Mouse (Mus musculus): Measurements from ENCODE around the gene Fosb. TPM values are rescaled to one million over a fixed set of nuclear protein-coding genes. Genes with fewer than 3 reads are reported as not detected.

Gene Fosb
- polyA plus RNA-seq, 1 experiment from 2014 or later: 0.07 TPM

- ATAC-seq (ENCODE audit: insufficient number of reproducible peaks, insufficient read depth, low FRiP score, low read depth): no peak
- H3K27me3 ChIP-seq (ENCODE audit: control insufficient read depth, insufficient read depth, low read length): no peaks in the 10 kb centered on the region
- no peak overlapping the region for H3K4me3 ChIP-seq (ENCODE audit: low read depth, low read length)
- 74% methylated on average over 7 of the region's 7 CpGs for WGBS
- no peak overlapping the region for H3K27ac ChIP-seq (ENCODE audit: low read length)
- no peaks in the 10 kb centered on the region for H3K36me3 ChIP-seq (ENCODE audit: control insufficient read depth, insufficient read depth, low read length)
- no peak overlapping the region for H3K4me2 ChIP-seq (replicated peaks; ENCODE audit: low read depth, low read length)
- no peak overlapping the region for H3K9ac ChIP-seq (replicated peaks; ENCODE audit: low read depth, low read length)
- 0 out of 2 replicates have a peak, but pooled peaks cover 3% of the 10 kb centered on the region for H3K4me1 ChIP-seq (ENCODE audit: control insufficient read depth, insufficient read depth, low read length)
- no peaks in the 10 kb centered on the region for H3K9me3 ChIP-seq (ENCODE audit: control insufficient read depth, low read depth, low read length)
These were observed 8.8 kb upstream of the Fosb start for GRCm38 (mm10) chr7:19318676-19319075.

DNA sequence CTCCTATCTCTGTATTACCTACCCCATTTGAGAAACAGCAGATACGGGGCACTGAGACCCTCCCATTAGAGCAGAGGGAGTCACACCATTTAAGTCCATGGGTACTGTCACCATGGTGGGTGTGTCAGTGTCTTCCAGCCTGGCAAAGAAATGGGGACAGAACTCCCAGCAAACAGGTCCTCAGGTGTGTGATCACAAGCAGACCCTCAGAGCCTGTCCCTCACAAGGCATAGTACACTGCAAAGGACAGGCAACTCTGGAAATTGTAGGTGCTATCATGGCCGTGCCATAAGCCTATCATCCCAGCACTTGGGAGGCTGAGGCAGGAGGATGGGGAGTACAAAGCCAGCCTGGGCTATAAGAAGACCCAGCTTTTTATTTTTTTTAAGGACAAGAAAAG lies 8.3 kb upstream of the Fosb start:
- ATAC-seq (ENCODE audit: insufficient number of reproducible peaks, insufficient read depth, low FRiP score, low read depth): no peak
- no peak overlapping the region for H3K4me2 ChIP-seq (replicated peaks; ENCODE audit: low read depth, low read length)
- H3K9ac ChIP-seq (replicated peaks; ENCODE audit: low read depth, low read length): no peak overlapping the region
- 79% methylated on average over 2 of the region's 2 CpGs for WGBS
- H3K4me1 ChIP-seq (ENCODE audit: control insufficient read depth, insufficient read depth, low read length): 0 out of 2 replicates have a peak, but pooled peaks cover 3% of the 10 kb centered on the region
- H3K4me3 ChIP-seq (ENCODE audit: low read depth, low read length): no peak overlapping the region
- no peak overlapping the region for H3K27ac ChIP-seq (ENCODE audit: low read length)
- no peaks in the 10 kb centered on the region for H3K36me3 ChIP-seq (ENCODE audit: control insufficient read depth, insufficient read depth, low read length)
- no peaks in the 10 kb centered on the region for H3K27me3 ChIP-seq (ENCODE audit: control insufficient read depth, insufficient read depth, low read length)
- no peaks in the 10 kb centered on the region for H3K9me3 ChIP-seq (ENCODE audit: control insufficient read depth, low read depth, low read length)

GRCm38 (mm10) chr7:19316451-19317161 lies 6.8 kb upstream of the Fosb start:
- no peak overlapping the region for H3K4me2 ChIP-seq (replicated peaks; ENCODE audit: low read depth, low read length)
- WGBS: 46% methylated on average over 14 of the region's 14 CpGs
- H3K4me1 ChIP-seq (ENCODE audit: control insufficient read depth, insufficient read depth, low read length): 0 out of 2 replicates have a peak, but pooled peaks cover 3% of the 10 kb centered on the region
- no peak overlapping the region for H3K27ac ChIP-seq (ENCODE audit: low read length)
- no peaks in the 10 kb centered on the region for H3K27me3 ChIP-seq (ENCODE audit: control insufficient read depth, insufficient read depth, low read length)
- ATAC-seq (ENCODE audit: insufficient number of reproducible peaks, insufficient read depth, low FRiP score, low read depth): no peak
- no peak overlapping the region for H3K4me3 ChIP-seq (ENCODE audit: low read depth, low read length)
- H3K9me3 ChIP-seq (ENCODE audit: control insufficient read depth, low read depth, low read length): no peaks in the 10 kb centered on the region
- no peaks in the 10 kb centered on the region for H3K36me3 ChIP-seq (ENCODE audit: control insufficient read depth, insufficient read depth, low read length)
- H3K9ac ChIP-seq (replicated peaks; ENCODE audit: low read depth, low read length): no peak overlapping the region

- 38% methylated on average over 5 of the region's 5 CpGs for WGBS
- H3K9me3 ChIP-seq (ENCODE audit: control insufficient read depth, low read depth, low read length): no peaks in the 10 kb centered on the region
- no peak overlapping the region for H3K4me2 ChIP-seq (replicated peaks; ENCODE audit: low read depth, low read length)
- H3K27me3 ChIP-seq (ENCODE audit: control insufficient read depth, insufficient read depth, low read length): no peaks in the 10 kb centered on the region
- H3K9ac ChIP-seq (replicated peaks; ENCODE audit: low read depth, low read length): no peak overlapping the region
- H3K36me3 ChIP-seq (ENCODE audit: control insufficient read depth, insufficient read depth, low read length): no peaks in the 10 kb centered on the region
- no peak overlapping the region for H3K4me3 ChIP-seq (ENCODE audit: low read depth, low read length)
- H3K4me1 ChIP-seq (ENCODE audit: control insufficient read depth, insufficient read depth, low read length): peaks cover 4% of the 10 kb centered on the region; the same call in 1 of the 2 replicates
- ATAC-seq (ENCODE audit: insufficient number of reproducible peaks, insufficient read depth, low FRiP score, low read depth): no peak
- H3K27ac ChIP-seq (ENCODE audit: low read length): no peak overlapping the region
These were observed 4.2 kb upstream of the Fosb start for GRCm38 (mm10) chr7:19314033-19314432.

DNA sequence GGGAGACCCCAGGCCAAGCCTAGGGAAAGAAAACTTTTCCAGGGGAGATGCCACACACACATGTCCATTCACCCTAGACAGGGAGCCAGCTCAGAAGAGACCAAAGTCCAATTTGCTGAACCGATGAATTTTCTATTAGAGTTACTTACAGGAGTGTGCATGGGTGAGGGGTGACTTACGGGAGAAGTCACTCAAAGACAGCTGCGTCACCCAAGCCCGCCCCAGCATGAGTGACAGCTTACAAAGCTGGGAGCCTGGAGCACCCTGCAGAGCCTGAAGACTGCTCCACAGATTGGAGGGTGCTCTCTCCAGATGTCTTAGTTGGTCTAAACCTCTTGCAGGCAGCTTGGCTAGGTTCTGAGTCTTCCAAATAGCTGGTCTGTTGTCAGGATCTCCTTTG lies 2.1 kb upstream of the Fosb start:
- Histone ChIP-seq H3K27me3 (ENCODE audit: control insufficient read depth, insufficient read depth, low read length) (peaks cover 2% of the 10 kb centered on the region), H3K4me3 (ENCODE audit: low read depth, low read length) (no peak overlapping the region), H3K9me3 (ENCODE audit: control insufficient read depth, low read depth, low read length) (no peaks in the 10 kb centered on the region), H3K4me2 (replicated peaks; ENCODE audit: low read depth, low read length) (no peak overlapping the region), H3K4me1 (ENCODE audit: control insufficient read depth, insufficient read depth, low read length) (peaks cover 8% of the 10 kb centered on the region; the same call in 1 of the 2 replicates), H3K9ac (replicated peaks; ENCODE audit: low read depth, low read length) (no peak overlapping the region), H3K36me3 (ENCODE audit: control insufficient read depth, insufficient read depth, low read length) (no peaks in the 10 kb centered on the region), H3K27ac (ENCODE audit: low read length) (no peak overlapping the region)
- no peak for ATAC-seq (ENCODE audit: insufficient number of reproducible peaks, insufficient read depth, low FRiP score, low read depth)
- WGBS: 42% methylated on average over 4 of the region's 4 CpGs

GRCm38 (mm10) chr7:19309278-19309883 lies 470 bp downstream of the Fosb start:
- H3K27me3 ChIP-seq (ENCODE audit: control insufficient read depth, insufficient read depth, low read length): peaks cover 25% of the 10 kb centered on the region
- H3K36me3 ChIP-seq (ENCODE audit: control insufficient read depth, insufficient read depth, low read length): no peaks in the 10 kb centered on the region
- WGBS: 2% methylated on average over 48 of the region's 48 CpGs
- H3K4me3 ChIP-seq (ENCODE audit: low read depth, low read length): peak overlapping the region; percentile 59
- no peaks in the 10 kb centered on the region for H3K9me3 ChIP-seq (ENCODE audit: control insufficient read depth, low read depth, low read length)
- H3K9ac ChIP-seq (replicated peaks; ENCODE audit: low read depth, low read length): peak overlapping the region; percentile 29
- peaks cover 16% of the 10 kb centered on the region for H3K4me1 ChIP-seq (ENCODE audit: control insufficient read depth, insufficient read depth, low read length)
- peak overlapping the region; percentile 99 for H3K4me2 ChIP-seq (replicated peaks; ENCODE audit: low read depth, low read length)
- no peak overlapping the region for H3K27ac ChIP-seq (ENCODE audit: low read length)
- ATAC-seq (ENCODE audit: insufficient number of reproducible peaks, insufficient read depth, low FRiP score, low read depth): no peak

DNA sequence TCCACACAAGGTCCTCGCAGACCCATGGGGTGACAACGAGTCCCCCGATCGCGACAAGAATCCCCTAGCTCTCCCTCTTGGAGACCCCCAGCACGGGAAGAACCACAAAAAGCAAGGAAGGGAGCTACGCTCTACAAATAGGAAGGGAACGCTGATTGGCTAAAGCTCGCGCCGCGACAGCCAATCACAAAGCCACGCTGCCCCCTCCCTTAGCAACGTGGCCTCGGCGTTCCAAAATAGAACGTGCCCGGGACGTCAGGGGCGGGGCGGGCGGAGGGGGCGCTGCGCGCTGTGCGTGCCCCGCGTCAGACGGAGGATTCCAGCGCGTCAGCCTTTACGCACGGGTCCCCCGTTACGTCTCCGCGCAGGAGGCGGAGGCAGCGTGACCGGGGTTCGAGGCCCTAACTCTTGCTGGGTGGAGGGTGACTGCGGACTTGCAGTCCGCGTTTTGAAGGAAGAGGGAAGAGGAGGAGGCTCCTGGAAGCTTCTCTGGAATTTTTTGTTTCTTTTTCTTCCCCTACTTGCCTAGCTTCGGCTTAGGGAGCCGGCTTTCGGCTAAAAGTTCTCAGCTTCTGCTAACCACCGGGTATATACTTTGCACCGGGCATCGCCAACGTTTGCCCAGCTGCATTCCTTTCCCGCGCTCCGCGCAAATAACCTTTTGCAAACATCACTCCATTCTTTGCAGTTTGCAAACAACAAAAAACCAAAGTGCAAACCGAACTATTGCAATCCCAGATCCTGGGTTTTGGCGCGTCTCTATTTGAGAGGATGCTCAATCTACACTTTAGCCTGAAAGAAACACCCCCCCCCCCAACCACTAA lies 1.2 kb downstream of the Fosb start:
- ATAC-seq (ENCODE audit: insufficient number of reproducible peaks, insufficient read depth, low FRiP score, low read depth): peak; percentile 86
- under 1% methylated on average over 58 of the region's 58 CpGs for WGBS

DNA sequence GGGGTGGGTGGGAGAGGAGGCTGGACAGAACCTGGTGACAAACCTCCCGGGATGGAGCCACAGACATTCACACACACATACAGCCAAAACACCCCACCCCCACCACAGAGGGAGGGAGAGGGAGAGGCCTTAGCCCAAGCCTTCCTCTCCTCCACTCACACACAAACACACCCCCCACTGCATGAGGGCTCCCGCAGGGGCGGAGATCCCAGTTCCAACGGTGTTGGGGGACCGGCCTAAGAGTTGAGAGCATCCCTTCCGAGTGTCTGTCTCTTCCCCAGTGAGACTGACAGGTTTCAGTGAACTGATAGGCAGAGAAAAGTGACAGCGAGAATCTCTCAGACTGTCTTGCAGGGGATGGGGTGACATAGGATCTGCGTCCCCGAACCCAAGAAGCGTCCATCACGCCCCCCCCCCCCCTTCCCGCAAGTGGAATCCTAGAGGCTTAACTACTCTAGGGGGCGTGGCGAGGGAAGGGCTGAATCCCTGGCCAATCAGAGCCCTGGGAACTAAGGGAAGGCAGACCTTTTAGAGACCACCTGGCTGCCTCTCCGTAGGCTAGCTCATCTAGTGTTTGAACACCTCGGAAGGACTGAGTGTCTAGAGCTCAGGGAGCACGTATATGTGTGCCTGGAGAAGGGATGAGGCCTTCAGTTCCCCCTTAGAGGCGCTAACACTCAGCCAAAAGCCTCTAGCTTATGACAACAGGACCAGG lies 2.0 kb downstream of the Fosb start:
- Histone ChIP-seq H3K4me2 (replicated peaks; ENCODE audit: low read depth, low read length) (peak overlapping the region; percentile 99), H3K4me1 (ENCODE audit: control insufficient read depth, insufficient read depth, low read length) (peaks cover 16% of the 10 kb centered on the region), H3K9me3 (ENCODE audit: control insufficient read depth, low read depth, low read length) (no peaks in the 10 kb centered on the region), H3K27me3 (ENCODE audit: control insufficient read depth, insufficient read depth, low read length) (peaks cover 33% of the 10 kb centered on the region), H3K27ac (ENCODE audit: low read length) (peak overlapping the region; percentile 66; the same call in 1 of the 2 replicates), H3K4me3 (ENCODE audit: low read depth, low read length) (peak overlapping the region; percentile 59), H3K9ac (replicated peaks; ENCODE audit: low read depth, low read length) (peak overlapping the region; percentile 25; the same call in 1 of the 2 replicates), H3K36me3 (ENCODE audit: control insufficient read depth, insufficient read depth, low read length) (no peaks in the 10 kb centered on the region)
- peak; percentile 71 for ATAC-seq (ENCODE audit: insufficient number of reproducible peaks, insufficient read depth, low FRiP score, low read depth)
- WGBS: 2% methylated on average over 18 of the region's 18 CpGs

More for the DNA sequence above, 1.2 kb downstream of the Fosb start:
- Histone ChIP-seq H3K4me1 (ENCODE audit: control insufficient read depth, insufficient read depth, low read length) (peaks cover 16% of the 10 kb centered on the region), H3K36me3 (ENCODE audit: control insufficient read depth, insufficient read depth, low read length) (no peaks in the 10 kb centered on the region), H3K4me3 (ENCODE audit: low read depth, low read length) (peak overlapping the region; percentile 59), H3K9me3 (ENCODE audit: control insufficient read depth, low read depth, low read length) (no peaks in the 10 kb centered on the region), H3K9ac (replicated peaks; ENCODE audit: low read depth, low read length) (peak overlapping the region; percentile 29), H3K27me3 (ENCODE audit: control insufficient read depth, insufficient read depth, low read length) (peaks cover 28% of the 10 kb centered on the region), H3K27ac (ENCODE audit: low read length) (peak overlapping the region; percentile 66; the same call in 1 of the 2 replicates), H3K4me2 (replicated peaks; ENCODE audit: low read depth, low read length) (peak overlapping the region; percentile 99)

All from stomach, embryonic 14.5 days (tissue).